Mouse (Mus musculus) liver, postnatal 0 days (tissue): Measurements from ENCODE around the gene Astn2.

Experiments
- CTCF ChIP-seq: sonication (generic); IDR thresholded peaks from 2 replicates; pipeline ENCODE4 v1.5.1; 2016; ENCODE audit warnings: antibody characterized with exemption, low read depth
- EP300 ChIP-seq: IDR thresholded peaks from 2 replicates; pipeline ENCODE4 v1.6.1; 2016; ENCODE audit warnings: antibody characterized with exemption, low read depth, mild to moderate bottlenecking

DNA sequence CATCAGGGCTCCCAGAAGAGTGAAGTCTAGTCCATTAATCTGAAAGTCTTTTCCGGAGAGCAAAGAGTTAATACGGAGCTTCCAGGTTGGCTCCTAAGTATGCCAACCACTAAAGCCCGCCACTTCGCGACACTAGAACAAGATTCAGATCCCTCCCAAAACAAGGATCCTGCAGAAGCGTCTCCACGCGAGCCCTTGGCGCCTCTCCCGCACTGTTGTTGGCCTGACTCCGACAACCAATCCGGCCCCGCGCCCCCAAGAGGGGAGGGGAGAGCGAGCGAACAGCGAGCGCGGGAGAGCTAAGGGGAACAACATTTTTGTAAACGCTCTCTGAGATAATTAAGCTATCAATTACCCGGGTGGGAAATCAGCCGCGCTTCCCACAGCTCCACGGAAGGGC is 1.8 kb downstream of the Astn2 start:
- no peak for TF ChIP-seq CTCF
- TF ChIP-seq EP300, result no peak
